Mouse (Mus musculus) myocyte (in vitro differentiated cells): ENCODE data around the gene Vamp8.

Experiments used
- POLR2A ChIP-seq: IDR thresholded peaks from one replicate; pipeline ENCODE4 v1.6.1; 2011; ENCODE audit warnings: low read depth, mild to moderate bottlenecking, control low read depth, moderate library complexity; ENCODE audit not compliant: insufficient read length
- TCF12 ChIP-seq: IDR thresholded peaks from one replicate; pipeline ENCODE4 v1.6.1; 2011; ENCODE audit warnings: mild to moderate bottlenecking, control low read depth; ENCODE audit not compliant: poor library complexity, insufficient read depth, severe bottlenecking

DNA sequence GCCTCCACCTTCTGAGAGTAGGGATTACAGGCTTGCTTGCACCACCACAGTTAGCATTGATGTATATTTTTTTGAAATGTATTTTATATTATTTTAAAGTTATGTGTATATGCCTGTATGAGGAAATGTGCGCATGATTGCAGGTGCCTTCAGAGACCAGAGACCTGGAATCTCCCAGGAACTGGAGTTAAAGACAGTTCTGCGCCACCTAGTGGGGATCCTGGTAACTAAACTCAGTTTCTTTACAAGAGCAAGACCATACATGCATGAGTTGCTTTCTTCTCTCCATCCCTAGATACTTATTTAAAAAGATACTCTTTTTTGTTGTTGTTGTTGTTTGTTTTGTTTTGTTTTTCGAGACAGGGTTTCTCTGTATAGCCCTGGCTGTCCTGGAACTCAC is 19.1 kb upstream of the Vamp8 start:
- no peak for TF ChIP-seq TCF12
- no peak for TF ChIP-seq POLR2A
